Mouse (Mus musculus): ENCODE results near the gene Map3k21.

The Map3k21 gene

DNA sequence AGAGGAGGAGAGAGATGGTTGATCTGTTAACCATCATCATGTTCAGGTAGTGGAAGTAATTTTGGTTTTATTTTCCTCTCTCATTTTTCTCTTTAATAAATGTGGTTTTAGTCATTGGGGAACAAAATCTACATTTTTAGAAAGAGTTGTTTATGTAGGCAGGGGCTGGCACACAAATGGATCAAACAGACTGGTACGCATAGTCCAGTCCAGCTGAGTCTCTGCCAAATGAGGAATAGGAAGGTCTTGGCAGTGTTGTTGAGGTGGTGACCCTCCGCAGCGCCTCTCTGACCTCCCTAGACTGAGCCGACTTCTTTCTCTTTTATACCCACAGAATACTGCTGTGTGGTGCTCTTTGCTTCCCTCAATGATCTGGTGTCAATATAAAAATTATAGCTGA is 65.7 kb downstream of the Map3k21 start:
- DNase-seq = no peak

DNA sequence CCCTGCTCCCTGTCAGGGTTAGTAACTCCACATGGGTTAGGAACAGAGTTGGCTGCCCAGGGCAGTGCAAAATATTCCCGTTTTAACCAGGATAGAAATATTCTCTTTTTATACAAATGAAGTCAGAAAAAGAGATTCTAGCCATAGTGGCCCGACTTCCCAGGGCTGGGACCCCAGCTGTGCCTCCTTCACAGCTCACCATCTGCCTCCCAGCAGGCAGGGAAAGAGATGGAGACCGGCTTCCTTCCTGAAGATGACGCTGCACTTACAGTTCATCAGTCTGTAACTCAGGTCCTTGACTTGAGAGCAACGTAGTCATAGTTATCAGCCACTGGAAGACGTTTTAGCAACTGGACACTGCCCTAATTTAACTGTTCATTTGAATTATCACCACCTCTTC is 70.6 kb downstream of the Map3k21 start:
- no peak for DNase-seq

DNA sequence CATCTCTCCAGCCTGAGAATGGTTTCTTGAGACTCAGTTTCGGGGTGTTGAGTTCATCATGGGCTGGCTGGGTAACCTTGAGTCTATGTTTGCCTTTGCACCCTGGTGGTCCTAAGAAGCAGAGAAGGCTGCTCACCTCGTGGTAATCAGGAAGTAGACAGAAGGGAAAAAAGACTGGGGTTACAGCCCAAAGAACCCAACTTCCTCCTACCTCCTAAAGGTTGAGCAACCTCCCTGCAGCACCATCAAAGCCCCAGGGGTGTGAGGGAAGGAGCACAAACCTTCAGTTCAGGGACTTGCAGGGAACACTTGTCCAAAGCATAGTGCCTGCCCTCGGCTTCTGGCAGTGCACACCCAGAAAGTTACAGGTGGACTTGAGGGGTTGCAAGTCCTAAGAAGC is 73.3 kb downstream of the Map3k21 start:
- no peak for DNase-seq

DNA sequence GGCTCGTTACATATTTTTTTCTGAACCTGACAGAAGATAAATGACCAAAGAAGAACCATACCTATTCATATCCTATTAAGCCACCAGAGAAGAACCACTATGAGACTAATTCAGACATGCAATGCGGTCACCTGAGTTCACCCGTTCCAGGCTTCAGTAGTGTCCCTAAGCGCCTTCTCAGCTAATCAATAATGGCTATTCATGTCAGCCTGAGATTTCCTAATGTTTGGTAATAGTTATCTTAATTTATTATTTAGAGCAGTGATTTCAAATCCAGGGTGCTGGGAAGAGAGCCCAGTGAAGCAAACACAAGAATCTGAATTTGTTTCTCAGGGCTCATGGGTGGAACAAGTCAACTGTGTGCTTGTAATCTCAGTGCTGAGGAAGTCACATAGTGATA is 73.9 kb downstream of the Map3k21 start:
- no peak for DNase-seq

DNA sequence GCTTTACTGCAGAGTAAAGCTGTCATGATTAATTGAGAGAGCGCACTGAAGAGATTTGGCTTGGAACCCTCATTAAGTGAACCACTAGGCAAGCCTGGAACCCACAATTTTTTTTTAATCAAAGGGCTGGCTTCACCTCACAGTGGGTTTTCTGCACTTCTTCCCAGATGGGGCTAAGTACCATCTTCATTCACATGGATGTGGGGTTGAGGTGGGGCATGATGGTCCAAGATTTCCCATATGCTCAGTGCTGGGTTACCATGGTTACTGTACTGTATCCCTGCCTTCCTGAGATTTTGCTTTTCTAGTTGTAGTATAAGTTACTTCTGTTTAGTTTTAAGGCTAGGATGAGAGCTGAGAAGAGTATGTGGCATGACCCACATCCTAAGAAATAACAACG is 75.1 kb downstream of the Map3k21 start:
- DNase-seq = no peak

DNA sequence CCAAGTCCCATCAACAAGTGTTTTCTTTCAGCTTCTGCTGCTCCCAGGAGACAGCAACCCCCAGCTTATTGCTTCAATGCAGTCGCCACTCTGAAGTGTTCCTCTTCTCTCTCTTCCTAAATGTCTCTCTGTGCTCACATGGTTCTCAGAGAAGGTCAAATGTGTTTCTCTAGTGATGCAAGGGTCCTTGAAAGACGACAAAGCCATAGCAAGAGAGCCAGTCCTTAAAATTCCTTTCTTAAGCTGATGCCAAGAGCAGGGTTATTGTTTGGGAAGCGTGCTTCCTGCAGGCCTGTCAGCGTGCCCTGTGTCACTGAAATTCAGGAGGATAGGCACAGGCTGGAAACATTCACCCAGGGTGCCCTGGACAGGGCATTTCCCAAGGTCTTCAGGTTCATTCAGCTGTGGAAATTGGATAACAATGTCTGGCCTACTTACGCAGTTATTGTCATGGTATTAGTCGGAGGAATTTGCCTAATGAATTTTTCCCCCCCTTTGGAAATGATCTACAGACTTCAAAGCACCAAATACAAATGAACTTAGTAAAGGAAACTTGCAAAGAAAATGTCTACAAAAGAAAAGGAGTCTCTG is 76.8 kb downstream of the Map3k21 start:
- DNase-seq = peak; percentile 46

DNA sequence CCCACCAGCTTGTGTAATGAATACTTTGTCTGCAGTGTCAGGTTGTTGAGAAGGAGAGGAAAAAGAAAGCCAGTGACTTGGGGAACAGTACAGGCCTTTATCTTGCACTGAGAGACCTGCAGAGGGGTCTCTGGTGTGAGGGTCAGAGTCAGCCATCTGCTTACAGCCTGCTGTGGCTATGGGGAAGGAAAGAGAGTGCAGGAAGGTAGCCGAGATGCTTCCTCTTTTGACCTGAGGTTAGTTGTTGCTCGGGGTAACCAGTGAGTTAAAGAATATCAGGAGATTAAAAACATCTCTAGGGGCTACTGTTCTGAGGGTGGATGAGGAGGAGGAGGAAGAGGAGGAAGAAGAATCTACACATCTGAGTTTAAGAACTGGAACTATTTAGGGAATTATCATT is 77.7 kb downstream of the Map3k21 start:
- DNase-seq = no peak

DNA sequence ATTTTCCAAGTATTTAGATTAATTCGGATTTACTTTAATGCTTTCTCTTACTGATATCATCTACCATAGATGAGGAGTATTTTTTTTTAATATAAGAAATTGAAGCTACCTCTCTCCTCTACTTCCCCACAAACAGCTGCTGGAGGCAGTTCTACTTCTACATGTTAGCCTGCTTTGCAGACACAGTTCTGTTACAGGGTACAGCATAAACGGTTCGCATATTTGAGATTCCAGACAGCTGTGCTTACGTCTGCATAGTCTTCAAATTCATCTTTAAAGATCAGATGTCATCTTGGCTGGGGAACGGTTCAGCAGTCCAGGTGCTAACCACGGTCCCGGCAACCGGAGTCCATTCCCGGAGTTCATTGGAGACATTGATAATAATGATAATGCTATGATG is 83.4 kb downstream of the Map3k21 start:
- DNase-seq = no peak

DNA sequence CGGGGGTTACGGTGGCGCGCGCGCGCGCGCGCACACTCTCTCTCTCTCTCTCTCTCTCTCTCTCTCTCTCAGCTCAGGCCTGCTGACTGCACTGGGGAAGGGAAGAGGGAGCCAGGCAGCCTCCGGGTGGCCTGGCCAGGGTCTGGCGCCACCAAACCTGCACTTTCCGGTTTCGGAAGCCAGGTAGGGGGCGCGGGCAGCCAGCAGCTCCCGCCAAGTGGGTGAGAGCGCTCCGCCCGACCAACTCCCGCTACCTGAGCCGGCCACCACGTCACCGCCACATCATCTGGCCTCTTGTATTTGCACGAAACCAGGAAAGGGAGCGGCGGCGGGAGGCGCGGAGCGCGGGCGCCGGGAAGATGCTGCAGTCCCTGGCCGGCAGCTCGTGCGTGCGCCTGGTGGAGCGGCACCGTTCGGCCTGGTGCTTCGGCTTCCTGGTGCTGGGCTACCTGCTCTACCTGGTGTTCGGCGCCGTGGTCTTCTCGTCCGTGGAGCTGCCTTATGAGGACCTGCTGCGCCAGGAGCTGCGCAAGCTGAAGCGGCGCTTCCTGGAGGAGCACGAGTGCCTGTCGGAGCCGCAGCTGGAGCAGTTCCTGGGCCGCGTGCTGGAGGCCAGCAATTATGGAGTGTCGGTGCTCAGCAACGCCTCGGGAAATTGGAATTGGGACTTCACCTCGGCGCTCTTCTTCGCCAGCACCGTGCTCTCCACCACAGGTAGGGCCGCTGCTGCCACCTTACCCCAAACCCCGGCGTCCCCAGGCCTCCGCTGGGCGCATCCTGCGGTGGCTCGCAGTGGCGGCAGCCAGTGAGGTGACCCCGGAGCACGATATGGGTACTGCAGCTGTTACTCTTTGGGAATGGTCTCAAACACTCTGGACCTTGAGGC is 85.1 kb downstream of the Map3k21 start, which contains the start of gene Kcnk1:
Kcnk1 (plus strand) TSS at position 70 of the 886 bp plus-strand sequence.
- peak; percentile 80 for DNase-seq

DNA sequence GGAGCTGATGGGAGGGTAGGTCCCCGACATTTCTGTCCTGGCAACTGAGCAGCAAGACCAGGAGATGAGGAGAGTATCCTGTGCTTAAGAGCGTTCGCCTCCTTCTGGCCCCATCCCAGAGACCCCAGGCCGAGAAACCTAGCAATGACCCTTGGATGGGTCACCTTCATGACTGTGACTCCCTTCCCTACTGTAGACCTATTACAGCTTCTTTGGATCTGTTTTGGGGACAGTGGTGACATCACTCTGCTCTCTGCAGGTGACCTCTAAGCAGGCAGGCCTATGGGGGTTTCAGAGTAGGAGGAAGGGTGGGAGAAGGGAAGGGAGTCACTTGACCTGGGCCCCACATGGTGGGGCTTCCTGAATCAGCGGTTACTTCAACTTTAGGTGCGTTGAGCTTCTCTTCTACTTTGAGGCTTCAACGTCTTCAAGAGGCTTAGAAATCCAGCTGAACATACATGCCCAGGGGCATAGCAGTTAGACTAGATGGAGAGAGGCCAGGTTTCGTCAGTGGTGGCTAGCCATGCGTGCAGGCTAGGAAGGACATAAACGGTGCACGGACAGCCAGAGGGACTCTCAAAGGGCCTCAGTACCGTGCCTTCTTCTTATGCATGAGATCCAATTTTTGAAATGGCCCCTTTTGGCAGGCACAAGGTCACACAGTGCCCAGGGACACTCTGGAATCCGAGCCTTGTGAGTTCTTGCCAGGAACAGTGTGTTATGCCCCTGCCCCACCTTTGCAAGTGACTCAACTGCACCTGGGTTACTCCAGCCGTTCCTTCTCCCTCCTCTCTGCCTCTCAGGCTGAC is 86.0 kb downstream of the Map3k21 start:
- peak; percentile 60 for DNase-seq

DNA sequence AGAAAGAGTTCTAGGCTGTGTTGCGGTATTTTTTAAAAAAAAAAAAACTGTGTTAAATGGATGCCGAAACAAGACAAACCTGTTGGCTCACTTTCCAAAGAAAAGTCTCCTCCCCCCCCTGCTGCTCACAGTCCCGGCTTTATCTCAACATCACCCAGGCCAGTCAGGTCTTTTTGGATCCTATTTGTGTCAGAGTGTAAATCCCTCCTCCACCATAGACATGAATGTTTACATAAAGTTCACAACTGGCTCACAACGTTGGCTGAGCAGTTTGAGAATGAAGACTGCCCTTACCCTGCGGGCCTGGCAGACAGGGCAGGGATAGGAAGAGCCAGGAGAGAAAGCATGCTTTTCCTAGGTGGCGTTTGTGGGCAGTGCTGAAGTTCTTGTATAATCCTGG is 86.7 kb downstream of the Map3k21 start:
- DNase-seq = peak; percentile 62
